Mouse (Mus musculus) neural tube, embryonic 12.5 days (tissue): Measurements from ENCODE around the gene Cd80. TPM values are rescaled to one million over a fixed set of nuclear protein-coding genes. Genes with fewer than 3 reads are reported as not detected.
A peak's percentile ranks its signal among the peaks of the same experiment; 100 is the strongest.

Experiments
- ATAC-seq: fragments of 200-750 bp; cut with Nextera tagmentation; 2 replicates; pipeline ENCODE4 v1.8.0; 2017; ENCODE audit warnings: low read depth, mild to moderate bottlenecking, moderate TSS enrichment, moderate library complexity; ENCODE audit not compliant: low FRiP score
- H3K27ac ChIP-seq: fragments of 300-500 bp; sonication (generic); 2 replicates; pipeline ENCODE4 v1.5.1; 2016
- H3K27me3 ChIP-seq: fragments of 300-500 bp; sonication (generic); replicated peaks from 2 replicates; pipeline ENCODE4 v1.6.1; 2016; ENCODE audit warnings: mild to moderate bottlenecking
- H3K36me3 ChIP-seq: fragments of 300-500 bp; sonication (generic); 2 replicates; pipeline ENCODE4 v1.6.1; 2016; ENCODE audit warnings: mild to moderate bottlenecking
- H3K4me1 ChIP-seq: fragments of 300-500 bp; sonication (generic); 2 replicates; pipeline ENCODE4 v1.6.1; 2016
- H3K4me2 ChIP-seq: fragments of 300-500 bp; sonication (generic); replicated peaks from 2 replicates; pipeline ENCODE4 v1.6.1; 2016; ENCODE audit warnings: mild to moderate bottlenecking
- H3K4me3 ChIP-seq: fragments of 300-500 bp; sonication (generic); 2 replicates; pipeline ENCODE4 v1.5.1; 2016
- H3K9ac ChIP-seq: fragments of 300-500 bp; sonication (generic); 2 replicates; pipeline ENCODE4 v1.6.1; 2016; ENCODE audit warnings: mild to moderate bottlenecking
- H3K9me3 ChIP-seq: fragments of 300-500 bp; sonication (generic); 2 replicates; pipeline ENCODE4 v1.6.1; 2016; ENCODE audit warnings: mild to moderate bottlenecking
- WGBS: fragments of 180-500 bp; shearing (Covaris S2); methylation state at CpG from one replicate; pipeline ENCODE4 v1.1.7; 2016; 5-methylcytosine and 5-hydroxymethylcytosine counted together
- polyA plus RNA-seq: library from polyadenylated mRNA; unstranded; fragments of >200 nt; fragmentation: Nextera tagmentation; extraction: Ambion mirVana; gene quantifications from 2 replicates; pipeline ENCODE4 v1.2.1, GENCODE M21; 2016

The Cd80 gene
- polyA plus RNA-seq, 1 experiment from 2014 or later, result 0.87 TPM

DNA sequence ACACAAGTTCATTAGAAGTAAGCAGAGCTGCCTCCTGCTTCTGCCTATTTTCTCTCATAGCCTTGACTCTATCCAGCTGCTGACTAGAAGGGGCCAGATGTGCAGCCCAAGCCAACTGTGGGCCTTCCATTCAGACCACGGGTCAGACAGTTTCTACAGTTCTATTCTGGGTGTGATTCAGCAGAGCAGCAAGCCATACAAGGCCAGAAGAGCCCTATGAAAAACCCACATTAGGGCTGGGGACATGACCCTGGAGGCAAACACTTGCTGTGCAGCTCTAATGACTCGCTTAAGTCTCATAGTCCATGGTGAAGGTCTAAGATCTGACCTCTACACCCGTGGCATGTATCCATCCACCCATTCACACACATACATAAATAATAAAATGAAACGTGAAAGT, 10.7 kb downstream of the Cd80 start:
- H3K27me3 ChIP-seq, result no peaks in the 10 kb centered on the region
- no peak for ATAC-seq
- no peaks in the 10 kb centered on the region for H3K4me1 ChIP-seq
- 85% methylated on average over 4 of the region's 4 CpGs for WGBS
- H3K4me3 ChIP-seq, result no peak overlapping the region
- no peaks in the 10 kb centered on the region for H3K9me3 ChIP-seq
- no peaks in the 10 kb centered on the region for H3K36me3 ChIP-seq
- no peak overlapping the region for H3K9ac ChIP-seq
- no peak overlapping the region for H3K27ac ChIP-seq
- no peak overlapping the region for H3K4me2 ChIP-seq

DNA sequence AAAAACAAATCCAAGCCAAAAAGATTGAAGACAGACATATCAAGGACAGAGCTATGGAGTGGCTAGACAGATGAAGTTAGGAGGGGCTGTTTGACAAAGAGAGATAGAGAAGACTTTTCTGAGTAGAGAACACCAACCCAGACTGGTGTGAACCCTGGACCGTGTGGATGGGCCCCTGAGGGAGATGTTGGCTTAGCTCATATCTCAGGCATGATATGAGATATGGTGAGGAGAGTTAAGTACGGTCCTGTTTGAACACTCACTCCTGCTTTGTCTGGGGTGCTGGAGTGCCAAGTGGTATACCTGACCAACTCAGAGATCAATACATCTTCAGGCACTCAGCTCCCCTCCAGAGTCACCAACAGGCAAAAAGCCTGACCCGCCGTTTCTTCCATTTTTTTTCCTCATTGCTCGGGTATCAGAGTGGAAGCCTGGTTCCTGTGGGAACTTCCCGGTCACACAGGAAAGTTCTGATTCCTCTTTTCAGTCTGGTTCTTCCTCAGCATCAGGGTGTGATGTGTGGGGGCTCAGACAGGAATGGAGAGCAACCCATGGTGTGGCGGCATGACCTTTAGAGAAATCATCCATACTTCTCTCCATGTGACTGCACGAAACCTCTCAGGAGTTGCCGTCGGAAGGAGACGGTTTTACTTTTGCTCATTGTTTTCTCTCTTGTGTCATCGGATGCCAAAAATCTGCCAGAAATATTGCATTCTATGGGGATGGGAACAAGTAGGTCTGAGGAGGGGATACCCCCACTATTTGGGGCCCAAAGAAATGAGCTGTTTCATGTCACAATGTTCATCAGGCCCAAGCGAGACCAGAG, 11.9 kb downstream of the Cd80 start:
- Histone ChIP-seq H3K27ac (no peak overlapping the region), H3K36me3 (no peaks in the 10 kb centered on the region), H3K9ac (no peak overlapping the region), H3K27me3 (no peaks in the 10 kb centered on the region), H3K9me3 (no peaks in the 10 kb centered on the region), H3K4me3 (no peak overlapping the region), H3K4me2 (no peak overlapping the region), H3K4me1 (no peaks in the 10 kb centered on the region)
- ATAC-seq, result no peak
- 89% methylated on average over 13 of the region's 13 CpGs for WGBS

DNA sequence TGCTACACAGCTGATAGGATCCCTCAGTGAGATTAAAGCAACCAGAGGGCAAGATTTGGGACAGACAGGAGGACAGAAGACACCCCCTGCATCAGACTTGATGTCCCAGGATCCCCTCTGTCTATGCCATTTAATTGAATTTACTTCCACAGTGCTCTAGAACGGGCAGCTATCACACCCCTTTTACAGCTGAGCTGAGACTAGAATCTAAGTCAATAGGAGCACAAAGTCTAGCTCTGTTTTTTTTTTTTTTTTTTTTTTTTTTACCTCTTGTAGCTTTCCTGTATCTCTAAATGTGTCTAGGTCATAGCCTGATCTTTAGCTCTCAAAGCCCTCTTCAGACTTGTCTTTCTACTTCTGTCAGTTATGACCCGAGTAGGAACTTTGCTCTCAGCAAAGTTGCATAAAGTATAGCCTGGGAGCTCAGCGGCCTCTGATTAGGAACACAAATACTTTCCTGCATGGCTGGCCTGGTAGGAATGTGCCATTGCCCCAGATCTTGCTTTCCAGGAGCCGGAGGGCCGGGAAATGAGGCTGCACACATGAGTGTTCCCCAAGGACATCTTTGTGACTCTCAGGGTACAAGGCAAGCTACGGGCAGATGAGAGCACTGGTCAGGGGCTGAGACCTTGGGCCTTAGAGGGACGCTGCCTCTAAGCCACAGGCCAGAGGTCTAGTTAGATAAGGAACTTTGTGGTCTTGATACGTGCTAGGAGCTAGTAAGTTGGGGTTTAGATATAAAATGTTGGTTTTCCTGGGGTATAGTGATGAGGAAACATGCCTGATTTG, 12.8 kb downstream of the Cd80 start:
- no peak overlapping the region for H3K27ac ChIP-seq
- H3K27me3 ChIP-seq, result no peaks in the 10 kb centered on the region
- H3K36me3 ChIP-seq, result no peaks in the 10 kb centered on the region
- H3K4me2 ChIP-seq, result no peak overlapping the region
- no peaks in the 10 kb centered on the region for H3K4me1 ChIP-seq
- H3K4me3 ChIP-seq, result no peak overlapping the region
- ATAC-seq, result no peak
- H3K9me3 ChIP-seq, result no peaks in the 10 kb centered on the region
- 77% methylated on average over 8 of the region's 8 CpGs for whole genome bisulfite sequencing
- H3K9ac ChIP-seq, result no peak overlapping the region

DNA sequence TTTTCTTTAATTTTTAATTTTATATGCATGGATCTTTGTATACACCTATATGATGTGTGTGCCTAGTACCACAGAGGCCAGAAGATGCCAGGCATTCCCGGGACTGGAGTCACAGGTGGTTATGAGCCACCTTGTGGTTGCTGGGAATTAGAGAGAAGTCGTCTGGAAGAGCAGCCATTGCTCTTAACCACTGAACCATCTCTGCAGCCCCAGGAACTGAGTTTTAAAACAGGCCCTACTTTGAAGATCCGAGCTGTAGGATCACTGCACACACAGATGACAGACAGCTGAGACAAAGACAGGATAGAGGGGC, 13.3 kb downstream of the Cd80 start:
- H3K4me3 ChIP-seq, result no peak overlapping the region
- ATAC-seq, result no peak
- no peaks in the 10 kb centered on the region for H3K27me3 ChIP-seq
- no peak overlapping the region for H3K4me2 ChIP-seq
- H3K9ac ChIP-seq, result no peak overlapping the region
- H3K4me1 ChIP-seq, result no peaks in the 10 kb centered on the region
- WGBS, result 44% methylated on average over 3 of the region's 3 CpGs
- H3K36me3 ChIP-seq, result no peaks in the 10 kb centered on the region
- H3K9me3 ChIP-seq, result no peaks in the 10 kb centered on the region
- no peak overlapping the region for H3K27ac ChIP-seq

DNA sequence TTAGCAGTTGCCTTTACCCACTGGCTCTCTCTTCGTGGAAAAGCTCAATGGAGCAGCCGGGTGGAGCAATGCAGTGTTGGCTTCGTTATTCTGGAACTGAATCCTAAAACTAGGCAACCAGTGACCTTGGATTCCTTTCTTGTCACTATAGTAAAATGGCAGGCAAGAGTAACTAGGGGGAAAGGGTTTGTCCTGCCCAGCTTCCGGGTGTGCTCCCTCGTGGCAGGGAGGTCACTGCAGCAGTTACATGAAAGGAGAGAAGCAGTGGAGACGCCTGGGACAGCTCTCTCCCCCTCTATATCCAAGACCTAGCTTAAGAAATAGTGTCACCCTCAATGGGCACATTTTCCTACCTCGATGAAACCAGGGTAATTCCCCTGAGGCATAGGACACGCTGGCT, 14.1 kb downstream of the Cd80 start:
- H3K9ac ChIP-seq, result no peak overlapping the region
- 73% methylated on average over 8 of the region's 8 CpGs for WGBS
- no peaks in the 10 kb centered on the region for H3K27me3 ChIP-seq

DNA sequence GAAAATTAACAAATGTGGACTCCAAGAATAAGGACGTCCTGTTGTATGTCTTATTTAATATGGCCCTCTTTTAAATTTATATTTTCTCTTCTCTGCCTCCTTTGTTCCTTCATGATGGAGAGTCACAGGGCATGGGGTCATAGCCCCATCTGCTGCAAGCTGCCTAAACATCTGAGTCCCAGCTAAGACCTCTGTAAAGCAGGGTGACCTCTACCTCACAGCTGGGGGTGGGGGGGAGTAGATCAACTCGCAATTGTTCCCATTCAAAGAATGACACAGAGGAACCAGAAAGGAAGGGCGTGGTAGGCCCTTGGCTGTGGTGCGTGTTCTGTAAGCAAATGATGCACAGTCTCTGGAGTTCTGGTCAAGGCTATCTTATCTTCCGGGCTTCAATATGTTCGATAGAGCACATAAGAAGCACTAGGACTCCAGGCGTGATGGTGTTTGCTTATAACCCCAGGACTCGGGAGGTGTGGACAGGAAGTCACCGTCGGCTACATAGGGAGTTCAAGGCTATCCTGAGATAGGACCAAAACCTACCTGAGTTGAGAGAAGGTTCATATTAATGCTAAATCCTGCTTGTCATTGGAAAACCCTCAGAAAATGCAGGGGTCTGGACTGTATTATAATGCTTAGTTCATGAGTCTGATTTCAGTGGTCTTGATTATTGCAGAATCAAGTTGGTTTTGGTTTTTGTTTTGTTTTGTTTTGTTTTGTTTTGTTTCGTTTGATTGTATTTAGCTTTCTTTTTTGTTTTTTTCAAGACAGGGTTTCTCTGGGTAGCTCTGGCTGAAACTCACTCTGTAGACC, 16.5 kb downstream of the Cd80 start:
- 69% methylated on average over 11 of the region's 11 CpGs for WGBS
- Histone ChIP-seq H3K4me2 (no peak overlapping the region), H3K36me3 (no peaks in the 10 kb centered on the region), H3K27ac (no peak overlapping the region), H3K27me3 (no peaks in the 10 kb centered on the region), H3K4me3 (no peak overlapping the region), H3K9ac (no peak overlapping the region), H3K4me1 (peaks cover 8% of the 10 kb centered on the region), H3K9me3 (no peaks in the 10 kb centered on the region)
- ATAC-seq, result no peak

More for the DNA sequence above, 14.1 kb downstream of the Cd80 start:
- no peak overlapping the region for H3K27ac ChIP-seq
- H3K4me2 ChIP-seq, result no peak overlapping the region
- no peak for ATAC-seq
- H3K9me3 ChIP-seq, result no peaks in the 10 kb centered on the region
- no peaks in the 10 kb centered on the region for H3K4me1 ChIP-seq
- H3K4me3 ChIP-seq, result no peak overlapping the region
- H3K36me3 ChIP-seq, result no peaks in the 10 kb centered on the region

DNA sequence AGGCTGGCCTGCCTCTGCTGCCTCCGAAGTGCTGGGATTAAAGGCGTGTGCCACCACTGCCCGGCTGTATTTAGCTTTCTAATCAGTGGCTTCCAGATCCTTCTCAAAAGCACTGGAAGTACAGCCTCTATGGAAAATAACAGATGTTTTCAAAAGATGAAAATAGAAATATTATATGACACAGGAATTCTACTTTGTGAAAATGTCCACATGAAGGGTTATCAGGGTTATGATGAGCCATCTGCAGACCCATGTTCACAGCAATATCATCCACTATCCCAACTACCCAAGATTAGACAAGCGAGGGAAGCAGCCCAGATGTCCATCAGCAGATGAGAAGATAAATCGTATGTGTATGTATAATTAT, 17.1 kb downstream of the Cd80 start:
- 92% methylated on average over 5 of the region's 5 CpGs for WGBS
- Histone ChIP-seq H3K4me1 (peaks cover 13% of the 10 kb centered on the region), H3K27me3 (no peaks in the 10 kb centered on the region), H3K4me2 (no peak overlapping the region), H3K27ac (no peak overlapping the region), H3K36me3 (no peaks in the 10 kb centered on the region), H3K9me3 (no peaks in the 10 kb centered on the region), H3K4me3 (no peak overlapping the region), H3K9ac (no peak overlapping the region)
- ATAC-seq, result no peak

DNA sequence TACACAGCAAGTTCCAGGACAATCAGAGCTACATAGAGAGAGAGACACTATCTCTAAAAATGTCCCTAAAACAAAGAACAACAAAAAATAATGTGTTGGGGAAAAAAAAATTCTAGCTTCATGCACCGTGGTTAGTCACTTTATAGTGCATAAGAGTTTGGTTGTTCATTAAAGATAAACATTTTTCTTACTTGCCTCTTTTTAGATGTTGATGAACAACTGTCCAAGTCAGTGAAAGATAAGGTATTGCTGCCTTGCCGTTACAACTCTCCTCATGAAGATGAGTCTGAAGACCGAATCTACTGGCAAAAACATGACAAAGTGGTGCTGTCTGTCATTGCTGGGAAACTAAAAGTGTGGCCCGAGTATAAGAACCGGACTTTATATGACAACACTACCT, 18.3 kb downstream of the Cd80 start:
- H3K9me3 ChIP-seq, result no peaks in the 10 kb centered on the region
- H3K27me3 ChIP-seq, result no peaks in the 10 kb centered on the region
- 94% methylated on average over 5 of the region's 5 CpGs for WGBS
- H3K9ac ChIP-seq, result no peak overlapping the region
- ATAC-seq, result no peak
- H3K27ac ChIP-seq, result no peak overlapping the region
- peaks cover 13% of the 10 kb centered on the region for H3K4me1 ChIP-seq
- no peak overlapping the region for H3K4me3 ChIP-seq
- no peak overlapping the region for H3K4me2 ChIP-seq
- H3K36me3 ChIP-seq, result no peaks in the 10 kb centered on the region

DNA sequence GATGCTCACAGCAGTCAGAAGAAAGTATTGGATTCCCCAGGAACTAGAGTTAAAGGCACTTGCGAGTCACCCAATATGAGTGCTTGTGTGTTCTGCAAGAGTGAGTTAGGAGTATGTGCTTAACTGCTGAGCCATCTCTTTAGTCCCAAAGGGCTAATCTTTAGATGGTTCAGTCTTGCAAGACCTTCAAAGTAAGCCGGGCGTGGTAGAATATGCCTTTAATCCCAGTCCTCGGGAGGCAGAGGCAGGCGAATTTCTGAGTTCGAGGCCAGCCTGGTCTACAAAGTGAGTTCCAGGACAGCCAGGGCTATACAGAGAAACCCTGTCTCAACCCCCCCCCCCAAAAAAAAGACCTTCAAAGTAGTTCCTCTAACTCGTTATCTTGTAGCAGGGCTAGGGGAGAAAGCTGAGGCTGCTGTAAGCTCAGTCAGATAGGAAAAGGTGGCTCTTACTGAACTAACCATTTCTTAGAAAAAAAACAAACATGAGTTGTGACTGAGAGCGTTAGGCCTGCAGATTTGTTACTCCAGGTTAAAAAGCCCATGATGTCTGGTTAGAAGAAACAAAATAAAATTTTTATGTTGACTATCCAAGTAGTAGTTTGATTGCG, 19.4 kb downstream of the Cd80 start:
- 93% methylated on average over 9 of the region's 9 CpGs for WGBS

DNA sequence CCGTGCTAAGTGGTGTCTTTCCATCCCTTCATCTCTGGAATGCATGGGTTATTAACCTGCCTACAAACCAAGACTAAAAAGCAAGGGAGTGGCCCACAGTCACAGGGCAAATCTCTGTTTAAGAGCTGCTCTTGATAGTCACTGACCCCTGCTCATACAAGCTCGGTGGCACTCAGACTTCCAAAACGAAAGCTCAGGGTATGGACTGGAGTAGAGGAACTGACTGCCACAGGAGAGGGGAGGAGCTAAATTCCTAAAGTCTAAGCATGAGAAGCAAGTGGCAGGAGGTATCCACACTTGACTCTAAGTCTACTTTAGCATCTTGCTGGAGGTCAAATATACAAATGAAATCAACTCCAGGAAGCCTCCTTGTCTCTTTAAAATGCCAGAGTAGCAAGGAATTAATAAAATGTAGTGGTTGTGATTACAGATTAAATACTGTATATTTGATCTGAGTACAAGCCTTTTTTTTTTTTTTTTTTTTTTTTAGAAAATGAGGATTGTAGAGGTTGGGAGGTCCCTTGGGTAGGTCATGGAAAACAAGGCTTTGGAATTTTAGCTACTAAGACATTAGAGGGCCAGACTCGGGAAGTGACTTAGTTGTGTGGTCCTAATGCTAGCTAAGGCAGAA, 20.4 kb downstream of the Cd80 start:
- WGBS, result 55% methylated on average over 4 of the region's 4 CpGs
- ATAC-seq, result no peak
- no peak overlapping the region for H3K4me3 ChIP-seq
- H3K4me2 ChIP-seq, result peak overlapping the region; percentile 65
- peaks cover 13% of the 10 kb centered on the region for H3K4me1 ChIP-seq
- H3K27ac ChIP-seq, result no peak overlapping the region
- no peak overlapping the region; the same call in 1 of the 2 replicates for H3K9ac ChIP-seq
- H3K36me3 ChIP-seq, result no peaks in the 10 kb centered on the region
- no peaks in the 10 kb centered on the region for H3K9me3 ChIP-seq
- H3K27me3 ChIP-seq, result no peaks in the 10 kb centered on the region

More for the DNA sequence above, 19.4 kb downstream of the Cd80 start:
- Histone ChIP-seq H3K27me3 (no peaks in the 10 kb centered on the region), H3K27ac (no peak overlapping the region), H3K4me2 (no peak overlapping the region), H3K9me3 (no peaks in the 10 kb centered on the region), H3K4me1 (peaks cover 13% of the 10 kb centered on the region), H3K9ac (no peak overlapping the region), H3K36me3 (no peaks in the 10 kb centered on the region), H3K4me3 (no peak overlapping the region)
- no peak for ATAC-seq

DNA sequence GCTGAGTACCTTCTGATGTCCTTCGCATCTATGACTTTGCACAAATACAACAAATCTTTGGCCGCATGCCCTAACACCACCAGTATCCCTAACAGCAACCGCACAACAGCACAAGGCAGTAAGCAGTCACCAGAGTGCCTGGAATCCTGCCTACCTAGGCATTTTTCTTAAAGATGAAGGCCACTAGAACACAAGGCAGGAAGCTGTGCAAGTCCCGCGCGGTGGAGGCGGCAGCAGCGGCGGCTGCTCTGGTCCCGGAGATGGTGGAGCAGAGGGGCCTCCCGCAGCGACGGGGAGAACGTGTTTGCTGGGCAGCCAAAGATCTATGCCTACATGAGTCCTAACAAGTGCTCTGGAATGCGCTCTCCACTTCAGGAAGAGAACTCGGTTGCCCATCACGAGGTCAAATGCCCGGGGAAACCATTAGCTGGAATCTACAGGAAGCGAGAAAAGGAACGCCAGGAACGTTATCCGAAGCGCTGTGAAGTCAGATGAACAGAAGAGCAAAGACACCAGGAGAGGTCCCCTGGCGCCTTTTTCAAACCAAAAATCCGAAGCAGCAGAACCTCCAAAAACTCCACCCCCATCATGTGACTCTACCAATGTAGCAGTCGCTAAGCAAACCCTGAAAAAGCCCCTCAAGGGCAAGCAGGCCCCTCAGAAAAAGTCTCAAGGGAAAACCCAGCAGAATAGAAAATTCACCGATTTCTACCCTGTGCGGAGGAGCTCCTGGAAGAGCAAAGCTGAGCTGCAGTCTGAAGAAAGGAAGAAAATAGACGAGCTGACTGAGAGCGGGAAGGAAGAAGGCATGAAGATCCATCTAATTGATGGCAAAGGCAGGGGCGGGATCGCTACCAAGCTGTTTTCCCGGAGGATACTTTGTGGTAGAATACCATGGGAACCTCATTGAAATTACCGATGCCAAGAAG, 21.2 kb downstream of the Cd80 start:
- 10% methylated on average over 34 of the region's 34 CpGs for WGBS
- H3K27ac ChIP-seq, result no peak overlapping the region
- H3K9ac ChIP-seq, result peak overlapping the region; percentile 38
- H3K4me2 ChIP-seq, result peak overlapping the region; percentile 65
- peaks cover 13% of the 10 kb centered on the region for H3K4me1 ChIP-seq
- no peaks in the 10 kb centered on the region for H3K27me3 ChIP-seq
- H3K36me3 ChIP-seq, result no peaks in the 10 kb centered on the region
- no peak for ATAC-seq
- peak overlapping the region; percentile 34 for H3K4me3 ChIP-seq
- no peaks in the 10 kb centered on the region for H3K9me3 ChIP-seq
